Mouse (Mus musculus) lung, embryonic 15.5 days (tissue): ENCODE measurements around the gene Ubxn11. TPM values are rescaled to one million over a fixed set of nuclear protein-coding genes. Genes with fewer than 3 reads are reported as not detected.
A peak's percentile ranks its signal among the peaks of the same experiment; 100 is the strongest.
"Not testable (repeated sequence)": the region's sequence is repeated elsewhere in the genome, so short reads cannot be mapped to it uniquely, and the experiment has no call there.

Experiments
- ATAC-seq: fragments of 200-750 bp; cut with Nextera tagmentation; 2 replicates; pipeline ENCODE4 v1.8.0; 2017; ENCODE audit warnings: moderate number of reproducible peaks, borderline replicate concordance; ENCODE audit not compliant: low FRiP score, low TSS enrichment; ENCODE audit errors: extremely low read depth
- H3K27ac ChIP-seq: fragments of 300-500 bp; sonication (generic); 2 replicates; pipeline ENCODE4 v1.5.1; 2015; ENCODE audit warnings: moderate library complexity, mild to moderate bottlenecking, inconsistent platforms
- H3K27me3 ChIP-seq: fragments of 300-500 bp; sonication (generic); 2 replicates; pipeline ENCODE4 v1.6.1; 2015; ENCODE audit warnings: inconsistent platforms
- H3K36me3 ChIP-seq: fragments of 300-500 bp; sonication (generic); 2 replicates; pipeline ENCODE4 v1.6.1; 2015; ENCODE audit warnings: inconsistent platforms
- H3K4me1 ChIP-seq: fragments of 300-500 bp; sonication (generic); 2 replicates; pipeline ENCODE4 v1.6.1; 2015; ENCODE audit warnings: inconsistent platforms
- H3K4me2 ChIP-seq: fragments of 300-500 bp; sonication (generic); 2 replicates; pipeline ENCODE4 v1.6.1; 2015; ENCODE audit warnings: inconsistent platforms, mild to moderate bottlenecking, moderate library complexity
- H3K4me3 ChIP-seq: fragments of 300-500 bp; sonication (generic); 2 replicates; pipeline ENCODE4 v1.5.1; 2015; ENCODE audit warnings: mild to moderate bottlenecking, inconsistent platforms
- H3K9ac ChIP-seq: fragments of 300-500 bp; sonication (generic); 2 replicates; pipeline ENCODE4 v1.6.1; 2015; ENCODE audit warnings: inconsistent platforms
- H3K9me3 ChIP-seq: fragments of 300-500 bp; sonication (generic); 2 replicates; pipeline ENCODE4 v1.6.1; 2016; ENCODE audit warnings: inconsistent platforms
- WGBS: fragments of 180-500 bp; shearing (Covaris S2); methylation state at CpG from one replicate; pipeline ENCODE4 v1.1.7; 2015; 5-methylcytosine and 5-hydroxymethylcytosine counted together
- polyA plus RNA-seq: library from polyadenylated mRNA; unstranded; fragments of >200 nt; fragmentation: Nextera tagmentation; extraction: Ambion mirVana; gene quantifications from 2 replicates; pipeline ENCODE4 v1.2.1, GENCODE M21; 2015

Ubxn11 gene
- polyA plus RNA-seq, 1 experiment from 2014 or later, result 9.1 TPM

GRCm38 (mm10) chr4:134157558-134157957, 55.2 kb downstream of the Ubxn11 start:
- Histone ChIP-seq H3K4me1 (peaks cover 5% of the 10 kb centered on the region; the same call in 1 of the 2 replicates), H3K27me3 (no peaks in the 10 kb centered on the region), H3K9me3 (no peaks in the 10 kb centered on the region), H3K4me3 (no peak overlapping the region), H3K4me2 (no peak overlapping the region), H3K9ac (no peak overlapping the region), H3K27ac (no peak overlapping the region), H3K36me3 (peaks cover 7% of the 10 kb centered on the region; the same call in 1 of the 2 replicates)
- 81% methylated on average over 2 of the region's 2 CpGs for WGBS
- ATAC-seq, result no peak

- H3K27ac ChIP-seq, result no peak overlapping the region
- H3K27me3 ChIP-seq, result no peaks in the 10 kb centered on the region
- H3K9ac ChIP-seq, result no peak overlapping the region
- H3K4me2 ChIP-seq, result 0 out of 2 replicates have a peak overlapping the region, but pooled peaks have one; percentile 0
- ATAC-seq, result no peak
- no peak overlapping the region for H3K4me3 ChIP-seq
- WGBS, result 82% methylated on average over 6 of the region's 6 CpGs
- no peaks in the 10 kb centered on the region for H3K9me3 ChIP-seq
- peaks cover 5% of the 10 kb centered on the region; the same call in 1 of the 2 replicates for H3K4me1 ChIP-seq
- peaks cover 5% of the 10 kb centered on the region; the same call in 1 of the 2 replicates for H3K36me3 ChIP-seq
These were observed 56.4 kb downstream of the Ubxn11 start for GRCm38 (mm10) chr4:134158774-134159173.

- not testable (repeated sequence) for H3K27ac ChIP-seq, ATAC-seq, H3K9me3 ChIP-seq, H3K4me1 ChIP-seq, H3K27me3 ChIP-seq, H3K36me3 ChIP-seq
- 7% methylated on average over 30 of the region's 30 CpGs for WGBS
- H3K4me3 ChIP-seq, result peak overlapping the region; percentile 55
- H3K9ac ChIP-seq, result peak overlapping the region; percentile 40; the same call in 1 of the 2 replicates
- peak overlapping the region; percentile 54 for H3K4me2 ChIP-seq
These were observed 57.7 kb downstream of the Ubxn11 start for GRCm38 (mm10) chr4:134160071-134160470.

GRCm38 (mm10) chr4:134164591-134164990, 62.2 kb downstream of the Ubxn11 start:
- WGBS, result 85% methylated on average over 5 of the region's 6 CpGs
- Histone ChIP-seq H3K9ac (no peak overlapping the region), H3K36me3 (0 out of 2 replicates have a peak, but pooled peaks cover 6% of the 10 kb centered on the region), H3K4me2 (no peak overlapping the region), H3K27ac (no peak overlapping the region), H3K9me3 (no peaks in the 10 kb centered on the region), H3K27me3 (no peaks in the 10 kb centered on the region), H3K4me1 (no peaks in the 10 kb centered on the region), H3K4me3 (no peak overlapping the region)
- no peak for ATAC-seq

DNA sequence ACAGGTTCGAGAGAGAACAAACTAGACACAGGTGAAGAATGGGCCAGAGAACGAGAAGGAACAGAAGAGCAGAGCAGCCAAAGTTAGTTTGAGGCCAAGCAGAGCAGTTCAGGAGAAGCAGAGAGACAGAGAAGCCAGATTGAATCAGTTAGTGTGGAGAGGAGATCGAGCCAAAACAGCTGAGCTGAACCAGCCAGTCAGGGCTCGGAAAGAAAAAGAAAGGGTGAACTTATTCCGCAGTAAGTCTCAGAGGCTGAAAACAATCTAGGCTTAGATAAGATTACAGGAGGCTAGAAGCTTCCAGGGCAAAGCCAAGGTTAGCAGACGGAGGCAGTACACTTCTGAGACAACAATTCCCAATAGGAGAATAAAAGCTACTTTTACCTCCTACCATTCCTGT, 62.7 kb downstream of the Ubxn11 start:
- Histone ChIP-seq H3K27me3 (no peaks in the 10 kb centered on the region), H3K9ac (no peak overlapping the region), H3K4me2 (no peak overlapping the region), H3K4me1 (no peaks in the 10 kb centered on the region), H3K4me3 (no peak overlapping the region), H3K27ac (no peak overlapping the region), H3K36me3 (0 out of 2 replicates have a peak, but pooled peaks cover 6% of the 10 kb centered on the region), H3K9me3 (no peaks in the 10 kb centered on the region)
- ATAC-seq, result no peak
- WGBS, result 62% methylated on average over 6 of the region's 6 CpGs

GRCm38 (mm10) chr4:134165548-134166465, 63.4 kb downstream of the Ubxn11 start:
- no peak overlapping the region for H3K27ac ChIP-seq
- H3K9ac ChIP-seq, result no peak overlapping the region
- H3K4me3 ChIP-seq, result no peak overlapping the region
- no peaks in the 10 kb centered on the region for H3K4me1 ChIP-seq
- H3K36me3 ChIP-seq, result 0 out of 2 replicates have a peak, but pooled peaks cover 6% of the 10 kb centered on the region
- ATAC-seq, result no peak
- 81% methylated on average over 3 of the region's 3 CpGs for WGBS
- no peaks in the 10 kb centered on the region for H3K9me3 ChIP-seq
- no peak overlapping the region for H3K4me2 ChIP-seq
- H3K27me3 ChIP-seq, result no peaks in the 10 kb centered on the region

DNA sequence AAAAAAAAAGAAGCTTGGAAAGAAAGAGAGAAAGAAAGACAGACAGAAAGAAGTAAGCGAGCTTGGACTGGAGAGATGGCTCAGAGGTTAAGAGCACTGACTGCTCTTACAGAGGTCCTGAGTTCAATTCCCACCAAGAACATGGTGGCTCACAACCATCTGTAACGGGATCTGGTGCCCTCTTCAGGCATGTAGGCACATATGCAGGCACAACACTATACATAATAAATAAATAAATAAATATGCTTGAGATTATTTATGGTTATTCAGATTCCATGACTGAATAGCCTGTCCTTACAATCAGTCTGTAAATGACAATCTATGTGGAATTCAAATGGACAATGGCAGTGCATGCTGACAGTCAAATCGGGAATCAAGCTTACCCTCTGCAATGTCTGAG, 64.5 kb downstream of the Ubxn11 start:
- Histone ChIP-seq H3K4me3 (no peak overlapping the region), H3K4me2 (no peak overlapping the region), H3K27me3 (no peaks in the 10 kb centered on the region), H3K27ac (no peak overlapping the region), H3K4me1 (no peaks in the 10 kb centered on the region), H3K36me3 (0 out of 2 replicates have a peak, but pooled peaks cover 10% of the 10 kb centered on the region), H3K9ac (no peak overlapping the region), H3K9me3 (no peaks in the 10 kb centered on the region)
- WGBS, result 91% methylated on average over 3 of the region's 3 CpGs
- no peak for ATAC-seq

GRCm38 (mm10) chr4:134172391-134172790, 70.0 kb downstream of the Ubxn11 start:
- Histone ChIP-seq H3K36me3 (0 out of 2 replicates have a peak, but pooled peaks cover 7% of the 10 kb centered on the region), H3K27ac (no peak overlapping the region), H3K4me2 (no peak overlapping the region), H3K4me1 (no peaks in the 10 kb centered on the region), H3K4me3 (no peak overlapping the region), H3K27me3 (no peaks in the 10 kb centered on the region), H3K9me3 (no peaks in the 10 kb centered on the region), H3K9ac (no peak overlapping the region)
- WGBS, result 61% methylated on average over 3 of the region's 3 CpGs
- ATAC-seq, result no peak

Other genes with a start within 250 kb of the Ubxn11 start
- gene Rps6ka1, start 214.8 kb upstream of the Ubxn11 start, polyA plus RNA-seq, result 43.8 and 44.5 TPM in 2 replicates
- 2,768 and 2,901 TPM in 2 replicates for gene Hmgn2, start 133.9 kb upstream of the Ubxn11 start, polyA plus RNA-seq
- 44.4 and 47.3 TPM in 2 replicates for gene Dhdds, start 101.7 kb upstream of the Ubxn11 start, polyA plus RNA-seq
- gene Lin28a, start 83.7 kb upstream of the Ubxn11 start, polyA plus RNA-seq, result 0.10 and 0.15 TPM in 2 replicates
- gene Zfp683, start 48.7 kb upstream of the Ubxn11 start, polyA plus RNA-seq, result not detected in 2 replicates
- 3.0 and 5.6 TPM in 2 replicates for gene Crybg2, start 41.8 kb upstream of the Ubxn11 start, polyA plus RNA-seq
- gene Cd52, start 7.5 kb upstream of the Ubxn11 start, polyA plus RNA-seq, result 18.3 and 19.7 TPM in 2 replicates
- gene Sh3bgrl3, start 26.2 kb downstream of the Ubxn11 start, polyA plus RNA-seq, result 406 and 408 TPM in 2 replicates
- gene Cep85, start 84.5 kb downstream of the Ubxn11 start, polyA plus RNA-seq, result 37.8 and 45.3 TPM in 2 replicates
- not detected in 2 replicates for gene Gm7534, start 100.4 kb downstream of the Ubxn11 start, polyA plus RNA-seq
- 0.18 and 0.19 TPM in 2 replicates for gene Catsper4, start 124.8 kb downstream of the Ubxn11 start, polyA plus RNA-seq
- 10.1 and 10.9 TPM in 2 replicates for gene Cnksr1, start 135.8 kb downstream of the Ubxn11 start, polyA plus RNA-seq
- 0.45 and 0.52 TPM in 2 replicates for gene E130218I03Rik, start 141.1 kb downstream of the Ubxn11 start, polyA plus RNA-seq
- 15.2 and 15.9 TPM in 2 replicates for gene Zfp593, start 143.0 kb downstream of the Ubxn11 start, polyA plus RNA-seq
- not detected in 2 replicates for gene Gm30191, start 144.4 kb downstream of the Ubxn11 start, polyA plus RNA-seq
- 11.0 and 12.5 TPM in 2 replicates for gene Grrp1, start 151.5 kb downstream of the Ubxn11 start, polyA plus RNA-seq
- gene Pdik1l, start 185.3 kb downstream of the Ubxn11 start, polyA plus RNA-seq, result 21.0 and 23.2 TPM in 2 replicates
- gene Trim63, start 212.6 kb downstream of the Ubxn11 start, polyA plus RNA-seq, result 3.3 and 4.3 TPM in 2 replicates
- gene Slc30a2, start 240.6 kb downstream of the Ubxn11 start, polyA plus RNA-seq, result 0.26 and 0.43 TPM in 2 replicates